Mouse (Mus musculus): ENCODE measurements around the gene Myt1l. TPM values are rescaled to one million over a fixed set of nuclear protein-coding genes. Genes with fewer than 3 reads are reported as not detected.

Gene Myt1l
- polyA plus RNA-seq, 2 experiments from 2014 or later: 0.20 TPM; not detected in 1

DNA sequence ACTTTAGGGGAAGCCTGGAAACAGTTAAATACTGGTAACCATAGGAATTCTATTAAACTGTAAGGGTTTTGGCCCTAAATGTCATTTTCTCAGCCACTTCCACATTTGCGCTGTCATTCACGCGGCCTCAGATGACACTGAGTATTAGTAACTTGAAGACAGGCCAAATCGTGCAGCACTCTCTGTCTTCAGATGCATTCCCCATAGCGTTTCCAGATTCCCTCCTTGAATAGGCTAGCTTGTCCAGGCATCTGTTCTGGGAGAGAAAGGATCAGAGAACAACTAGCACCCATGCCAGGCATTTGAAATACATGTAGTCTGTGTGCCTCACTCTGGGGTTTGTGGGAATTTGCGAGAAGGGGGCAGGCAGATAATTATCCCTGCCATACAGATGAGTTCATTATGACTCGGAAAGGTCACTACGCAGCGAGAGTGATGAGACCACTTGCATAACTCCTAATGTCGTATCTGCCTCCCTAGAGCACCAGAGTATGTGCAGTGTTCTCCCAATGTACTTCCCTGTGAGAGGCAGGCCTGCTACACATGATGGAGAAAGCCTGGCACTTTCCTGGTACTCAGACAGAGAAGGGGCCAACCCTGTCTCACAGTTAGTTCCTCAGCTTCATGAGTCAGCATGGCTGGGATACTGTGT is 295.7 kb downstream of the Myt1l start:
- no peak for ATAC-seq

DNA sequence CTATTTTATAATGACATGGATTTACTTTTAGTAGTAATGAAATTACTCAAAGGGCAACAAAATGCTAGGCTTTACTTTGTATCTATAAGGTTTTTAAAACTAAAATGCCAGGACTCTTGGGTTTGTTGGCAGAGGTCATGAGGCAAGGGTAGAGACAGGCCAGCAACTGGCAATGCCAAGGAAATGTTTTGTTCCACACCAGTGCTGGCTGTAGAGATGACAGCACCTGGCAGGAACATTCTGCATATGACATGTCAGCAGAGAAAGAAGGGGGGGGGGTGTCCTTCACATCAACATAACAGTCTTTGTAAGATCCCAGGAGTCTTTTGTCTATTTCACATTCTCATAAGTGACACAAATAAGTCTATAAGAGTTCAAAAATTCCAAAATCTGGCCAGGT is 302.4 kb downstream of the Myt1l start:
- ATAC-seq: no peak

DNA sequence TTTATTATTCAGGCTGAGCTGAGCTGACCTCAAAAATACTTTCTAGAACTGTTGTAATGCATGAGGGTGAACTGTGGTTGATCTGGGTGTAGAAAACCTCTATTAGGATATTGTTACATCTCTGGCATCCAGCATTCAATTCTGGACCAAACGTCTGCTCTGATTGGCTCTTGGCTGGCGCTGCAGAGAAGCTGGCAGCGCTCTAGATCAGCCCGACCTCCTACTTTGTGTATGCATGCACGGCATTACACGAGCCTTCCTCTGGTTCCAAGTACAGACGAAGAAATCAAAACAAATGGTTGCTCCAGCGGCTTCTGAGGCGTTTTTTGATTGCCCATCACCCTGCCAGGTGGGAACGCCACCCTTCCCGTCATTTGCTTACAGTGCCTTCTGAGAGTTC is 303.2 kb downstream of the Myt1l start:
- ATAC-seq: no peak

DNA sequence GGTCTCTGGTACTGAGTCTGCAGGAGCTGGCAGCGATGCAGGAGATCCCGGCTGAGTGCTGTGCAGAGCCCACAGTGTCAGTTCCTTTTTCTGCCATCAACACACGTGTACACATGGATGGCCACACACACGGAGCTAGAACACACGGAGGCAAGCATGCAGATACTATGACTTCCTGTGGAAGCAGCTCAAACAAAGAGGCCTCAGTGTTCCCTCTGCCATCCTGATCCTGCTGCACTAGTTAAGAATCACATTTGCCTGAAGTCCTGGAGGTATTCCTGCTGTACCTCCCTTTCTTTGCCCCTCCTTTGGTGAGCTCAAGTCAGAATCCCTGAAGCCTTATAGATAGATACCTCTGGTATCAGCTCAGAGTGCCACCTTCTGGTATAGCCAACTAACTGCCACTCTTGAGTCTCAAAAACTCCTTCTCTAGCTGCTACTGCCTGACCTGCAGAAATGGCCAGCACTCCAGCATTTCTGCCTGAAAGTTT is 309.2 kb downstream of the Myt1l start:
- no peak for ATAC-seq

DNA sequence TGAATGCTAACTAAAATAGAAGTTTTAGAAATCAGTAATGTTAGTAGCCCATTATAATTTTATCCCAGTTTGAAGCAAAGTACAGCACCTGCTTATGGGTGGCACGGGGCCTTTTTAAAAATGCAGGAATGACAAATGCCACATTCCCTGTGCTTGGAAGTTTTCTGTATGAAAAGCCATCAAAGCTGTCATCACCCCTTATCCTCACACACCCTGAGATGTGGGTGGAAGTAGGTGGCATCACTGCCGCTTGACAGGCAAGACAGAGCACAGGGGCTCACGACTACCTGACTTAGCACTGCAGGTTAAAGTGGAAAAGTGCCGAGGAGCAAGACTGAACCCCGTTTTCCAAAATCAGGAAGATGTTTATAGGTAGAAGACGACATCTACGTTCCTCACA is 310.2 kb downstream of the Myt1l start:
- ATAC-seq: no peak

DNA sequence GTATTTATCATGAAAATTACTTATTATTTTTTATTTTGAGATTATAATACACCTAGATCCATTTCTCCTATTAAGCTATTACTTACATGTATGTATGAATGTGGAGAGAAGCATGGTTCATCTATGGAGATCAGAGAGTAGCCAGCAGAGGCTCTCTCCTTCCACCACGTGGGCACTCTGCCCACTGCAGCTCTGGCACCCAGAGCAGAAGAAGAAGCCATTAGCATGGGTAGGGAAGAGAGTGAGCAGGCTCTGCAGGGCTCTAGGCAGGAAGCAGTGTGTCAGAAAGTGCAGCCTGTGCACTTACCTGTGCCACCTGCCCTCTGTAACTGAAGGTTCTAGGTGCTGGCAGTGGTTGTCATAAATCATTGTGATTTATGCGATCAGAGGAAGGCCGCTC is 321.8 kb downstream of the Myt1l start:
- ATAC-seq: no peak

DNA sequence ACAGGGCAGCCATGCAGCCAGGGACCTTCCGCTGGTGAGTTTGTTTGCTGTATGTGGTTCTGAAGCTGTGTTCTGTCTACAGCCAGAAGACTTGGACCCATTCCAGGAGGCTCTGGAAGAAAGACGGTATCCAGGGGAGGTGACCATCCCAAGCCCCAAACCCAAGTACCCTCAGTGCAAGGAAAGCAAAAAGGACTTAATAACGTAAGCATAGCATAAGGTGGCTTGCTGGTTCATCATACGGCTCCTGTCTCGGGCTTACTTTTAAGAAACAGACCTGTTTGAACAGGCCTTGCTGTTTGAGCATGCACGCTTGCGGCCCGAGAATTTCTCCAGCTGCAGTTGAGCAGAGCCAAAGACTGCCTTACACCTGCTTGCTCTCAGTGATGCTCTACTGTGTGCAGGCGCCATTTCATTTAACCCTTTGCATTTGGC is 326.0 kb downstream of the Myt1l start:
- ATAC-seq: no peak

DNA sequence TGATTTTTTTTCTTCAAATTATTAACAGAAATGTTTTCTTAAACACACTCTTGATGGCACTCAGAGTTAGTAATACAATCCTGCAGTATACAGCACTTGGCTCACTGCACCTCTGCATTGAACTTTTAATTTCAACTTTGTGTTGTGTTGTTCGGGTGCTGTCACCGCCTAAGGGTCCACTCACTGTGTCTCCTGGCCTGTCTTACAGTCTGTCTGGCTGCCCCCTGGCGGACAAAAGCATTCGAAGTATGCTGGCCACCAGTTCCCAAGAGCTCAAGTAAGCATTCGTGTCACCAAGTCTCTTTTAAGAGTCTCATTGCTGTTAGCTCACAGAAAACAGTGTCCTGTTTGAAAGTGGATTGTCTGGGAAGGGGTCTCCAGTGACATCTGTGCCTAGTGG is 326.8 kb downstream of the Myt1l start:
- no peak for ATAC-seq

DNA sequence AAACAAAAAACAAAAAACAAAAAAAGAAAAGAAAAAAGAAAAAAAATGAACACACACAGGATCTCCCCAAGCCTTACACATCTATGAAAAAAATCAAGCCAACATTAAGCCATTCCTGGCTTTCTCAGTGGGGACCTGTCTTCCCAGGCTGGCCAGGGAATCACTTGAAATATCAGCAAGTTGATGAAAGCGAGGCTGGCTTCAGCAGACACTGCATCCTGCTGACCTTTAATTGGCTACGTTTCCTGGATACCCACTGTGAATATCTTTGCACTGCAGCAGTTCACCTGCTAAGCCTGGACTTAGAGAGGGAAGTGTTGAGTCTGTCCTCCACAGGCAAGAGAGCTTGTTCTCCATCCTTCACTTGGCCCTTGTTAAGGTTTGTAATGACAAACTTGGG is 332.8 kb downstream of the Myt1l start:
- ATAC-seq: no peak

DNA sequence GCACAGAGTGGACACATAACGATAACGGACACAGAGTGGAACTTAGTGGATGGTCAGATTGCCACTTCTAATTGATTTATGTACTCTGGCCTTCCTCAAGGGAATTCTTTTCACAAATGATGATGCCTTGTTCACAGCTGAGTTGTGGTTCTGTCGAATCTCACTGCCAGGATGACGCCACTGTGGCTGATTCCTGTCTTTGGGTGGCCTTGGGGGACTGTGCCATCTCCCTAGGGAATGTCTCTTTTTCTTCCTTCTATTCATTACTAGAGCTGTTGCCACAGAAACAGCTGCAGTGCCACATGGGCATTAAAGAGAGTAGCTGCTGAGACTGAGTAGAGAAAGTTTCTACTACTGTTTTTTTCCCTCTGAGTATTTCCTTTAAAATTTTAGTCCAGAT is 340.1 kb downstream of the Myt1l start:
- ATAC-seq: no peak

DNA sequence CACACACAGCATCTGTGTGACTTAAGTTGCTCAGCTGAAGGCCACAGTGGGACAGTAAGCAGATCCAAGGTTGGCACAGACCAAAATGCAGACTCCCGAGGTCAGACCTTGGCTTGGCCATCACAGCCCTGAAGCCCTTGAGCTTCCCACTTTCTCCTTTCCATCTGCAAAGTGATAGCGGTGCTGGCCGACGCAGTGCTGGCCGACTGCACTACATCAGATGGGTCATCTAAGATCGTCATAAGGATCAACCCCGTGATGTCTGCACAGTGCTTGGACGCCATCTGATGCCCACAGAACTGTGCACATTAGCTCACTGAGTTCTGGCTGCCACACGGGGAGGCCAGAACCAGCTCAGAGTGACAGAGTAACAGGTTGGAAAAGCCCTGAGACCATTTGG is 340.6 kb downstream of the Myt1l start:
- no peak for ATAC-seq

DNA sequence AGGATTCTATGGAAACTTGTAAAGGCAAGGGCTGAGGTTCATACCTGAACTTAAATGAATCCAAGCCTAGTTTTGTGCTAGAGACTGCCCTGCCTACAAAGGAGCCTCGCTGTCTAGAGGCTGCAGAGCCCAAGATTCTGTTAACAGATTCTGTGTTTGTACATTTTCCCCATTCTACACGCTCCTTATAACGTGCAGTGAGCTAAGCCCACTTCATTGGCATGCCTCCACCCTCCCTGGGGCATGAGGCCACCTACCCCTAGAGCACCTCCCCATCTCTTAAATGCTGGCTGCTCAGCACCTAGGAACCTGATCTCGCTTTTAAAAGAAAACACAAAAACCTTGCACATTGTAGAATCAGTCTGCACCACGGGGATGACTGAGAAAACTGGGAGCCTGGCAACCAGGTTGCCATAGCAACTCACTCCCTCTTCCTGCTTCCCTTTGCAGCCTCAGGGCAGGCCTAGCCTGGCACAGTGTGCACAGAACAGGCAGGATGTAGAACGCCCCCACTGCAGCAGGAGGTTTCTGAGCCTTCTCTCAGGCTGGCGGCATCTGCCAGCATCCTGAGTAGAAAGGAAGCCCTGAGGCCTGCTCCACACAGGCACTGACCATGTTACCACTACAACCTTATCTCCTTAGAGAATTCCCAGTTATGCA is 344.1 kb downstream of the Myt1l start:
- ATAC-seq: no peak

DNA sequence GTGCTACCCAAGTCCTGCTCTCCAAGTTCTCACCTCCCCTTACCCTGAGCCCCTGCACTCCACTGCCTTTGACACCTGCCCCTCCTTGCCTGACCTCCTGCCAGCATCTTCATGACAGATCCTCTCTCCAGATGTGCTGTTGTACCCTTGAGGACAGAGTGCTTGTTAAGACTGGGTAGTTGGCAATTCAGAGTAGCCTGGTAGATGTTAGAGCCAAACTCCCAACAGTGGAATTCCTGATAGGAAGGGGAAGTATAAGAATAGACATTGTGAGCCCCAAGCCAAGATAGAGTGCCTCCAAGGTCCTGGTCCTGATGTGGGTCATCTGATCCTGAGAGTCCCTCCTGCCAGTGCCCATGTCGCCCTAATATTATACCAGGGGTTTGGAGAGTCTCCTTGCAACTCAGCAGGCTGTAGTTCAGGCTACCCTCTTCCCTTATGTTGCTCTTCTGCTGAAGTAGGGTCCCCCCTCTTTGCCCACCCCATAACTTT is 345.1 kb downstream of the Myt1l start:
- no peak for ATAC-seq

DNA sequence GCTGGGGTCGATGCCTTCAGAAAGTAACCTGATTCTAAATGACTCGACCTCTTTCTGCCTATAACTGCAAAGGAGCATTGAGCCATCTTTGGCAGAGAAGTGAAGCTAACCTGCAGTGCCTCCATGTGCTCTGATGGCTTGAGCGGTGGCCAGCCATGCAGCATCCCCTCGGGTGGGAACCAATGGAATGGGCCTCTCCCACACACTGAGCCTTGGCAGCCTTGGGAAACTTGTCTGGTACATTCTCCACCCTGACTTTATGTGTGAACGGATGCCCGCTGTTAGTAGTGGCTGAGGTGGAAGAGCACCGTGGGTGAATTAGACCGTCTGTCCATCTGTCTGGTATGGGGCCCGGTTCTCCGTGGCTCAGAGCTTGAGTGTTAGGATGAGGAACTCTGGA is 349.8 kb downstream of the Myt1l start:
- ATAC-seq: no peak

DNA sequence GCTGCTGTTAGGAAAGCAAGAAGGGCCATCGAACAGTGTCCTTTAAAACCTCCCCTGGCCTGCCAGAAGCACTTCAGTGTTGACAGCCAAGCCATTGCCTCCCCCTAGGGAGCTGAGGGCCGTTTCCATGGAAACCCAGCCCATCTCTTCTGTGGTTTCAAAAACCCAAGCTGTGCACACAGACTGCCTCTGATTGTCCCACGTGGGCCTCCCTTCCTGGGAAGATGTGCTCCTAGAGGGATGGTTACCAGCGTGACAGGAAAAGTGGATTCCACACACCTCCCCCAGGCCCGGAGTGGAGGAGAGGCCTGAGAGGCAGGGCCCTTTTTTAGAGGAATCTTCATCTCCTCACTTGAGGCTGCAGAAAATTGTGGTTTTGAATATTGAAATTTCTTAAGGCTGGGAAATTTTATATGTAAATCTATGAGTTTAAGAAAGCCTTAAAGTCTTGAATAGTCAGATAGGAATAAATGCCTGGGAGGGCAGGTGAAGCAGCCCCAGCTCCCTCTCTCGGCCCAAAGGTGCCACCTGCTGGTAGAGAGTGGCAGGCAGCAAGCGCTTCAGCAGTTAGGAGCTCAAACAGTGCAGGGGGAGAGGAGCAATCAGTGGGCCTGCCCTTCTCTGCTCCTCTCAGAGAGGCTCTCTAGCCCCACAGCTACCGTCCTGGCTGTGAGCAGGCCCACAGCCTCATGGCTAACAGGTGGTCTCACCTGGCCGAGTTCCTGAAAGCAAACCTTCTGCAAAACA is 354.9 kb downstream of the Myt1l start:
- ATAC-seq: no peak

DNA sequence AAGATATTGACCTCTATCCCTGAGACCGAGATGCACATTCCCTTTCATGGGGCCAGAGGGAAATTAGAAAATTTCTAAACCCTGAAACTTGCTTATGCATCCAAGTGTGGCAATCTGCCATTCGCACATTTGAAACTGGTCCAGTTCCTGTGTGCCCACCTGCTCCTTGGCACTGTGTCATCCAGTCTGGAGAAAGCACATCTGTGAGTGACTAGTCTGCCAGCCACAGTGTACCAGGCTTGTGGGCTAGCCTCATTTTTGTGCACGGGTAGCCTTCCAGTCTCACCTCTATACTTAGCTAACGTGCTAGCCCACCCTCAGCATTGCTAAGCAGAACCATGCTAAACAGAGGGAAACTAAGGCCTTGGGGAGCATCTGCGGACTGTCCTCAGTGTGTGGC is 356.2 kb downstream of the Myt1l start:
- no peak for ATAC-seq

DNA sequence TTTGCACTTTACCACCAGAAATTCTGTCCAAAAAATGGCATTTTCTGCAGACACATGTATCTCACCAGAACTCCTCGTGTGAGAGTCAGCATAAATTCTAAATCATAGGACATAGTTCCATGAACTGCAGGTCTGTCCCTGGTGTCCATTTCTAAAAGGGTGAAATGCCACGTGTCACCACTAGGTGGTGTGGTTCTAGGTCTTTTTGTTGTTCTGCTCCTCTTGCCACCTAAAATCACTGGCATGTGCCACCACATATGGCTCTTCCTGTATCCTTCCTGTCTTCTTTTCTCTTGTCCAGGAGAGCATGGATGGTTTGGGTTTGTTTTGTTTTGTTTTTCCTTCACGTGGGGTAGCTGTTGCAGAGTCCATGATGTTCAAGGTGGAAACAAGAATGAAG is 366.5 kb downstream of the Myt1l start:
- no peak for ATAC-seq

DNA sequence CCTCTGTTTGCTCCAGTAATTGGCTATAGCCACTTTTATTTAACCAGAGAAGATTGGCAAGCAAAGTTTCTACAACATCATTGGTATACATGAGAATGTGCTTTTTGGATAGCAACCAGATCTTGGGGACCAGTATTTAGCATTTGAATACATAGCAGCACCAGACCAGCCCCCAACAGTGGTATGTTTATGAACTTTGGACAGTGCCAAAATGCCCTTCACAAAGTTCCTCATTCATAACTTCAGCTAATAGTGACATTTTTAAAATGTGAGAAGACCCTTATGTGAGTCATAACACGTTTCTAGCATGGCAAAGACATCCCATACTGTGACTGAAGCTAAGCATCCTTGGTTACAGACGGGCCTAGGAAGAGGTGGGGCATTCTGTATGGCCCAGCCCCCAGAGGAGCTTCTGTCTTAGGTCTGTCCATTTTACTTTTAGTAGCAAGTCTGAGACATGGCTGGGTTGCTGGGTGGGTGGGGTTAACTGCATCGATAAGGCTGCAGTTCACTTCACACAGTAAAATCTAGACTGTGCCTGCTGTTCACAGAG is 369.4 kb downstream of the Myt1l start:
- no peak for ATAC-seq

DNA sequence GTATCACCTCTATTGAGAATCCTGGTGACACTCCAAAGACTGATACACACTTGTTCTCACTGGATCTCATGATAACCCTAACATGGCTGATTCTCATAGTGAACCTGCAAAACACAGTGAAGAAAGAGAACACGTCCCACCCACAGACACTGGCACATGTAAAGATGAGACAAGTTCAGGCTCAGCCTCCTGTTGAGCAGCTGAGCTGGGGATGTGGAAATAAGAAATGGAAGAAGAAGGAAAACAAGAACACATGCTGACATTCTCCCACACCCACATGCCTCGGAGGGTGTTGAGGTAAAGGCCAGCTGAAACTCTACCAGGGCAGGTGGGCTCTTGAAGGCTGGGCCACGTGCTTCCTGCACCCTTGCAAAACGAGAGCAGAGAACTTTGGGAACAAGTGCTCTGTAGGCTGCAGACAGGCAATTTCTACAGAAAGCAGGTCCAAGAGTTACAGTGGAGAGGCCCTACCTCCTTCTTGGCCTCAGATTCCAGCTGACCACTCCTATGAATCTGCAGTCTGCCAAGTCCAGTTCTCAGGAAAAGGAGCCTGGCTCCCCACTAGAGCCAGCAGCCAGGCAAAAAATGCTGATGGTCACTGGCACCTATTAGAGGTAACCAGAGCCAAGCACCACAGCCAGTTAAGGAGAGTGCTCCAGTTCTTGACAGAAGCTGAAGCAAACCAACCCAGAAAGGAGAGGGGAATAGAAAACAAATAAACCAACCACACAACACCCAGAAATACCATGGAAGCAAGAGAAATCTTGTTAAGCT is 376.1 kb downstream of the Myt1l start:
- no peak for ATAC-seq

DNA sequence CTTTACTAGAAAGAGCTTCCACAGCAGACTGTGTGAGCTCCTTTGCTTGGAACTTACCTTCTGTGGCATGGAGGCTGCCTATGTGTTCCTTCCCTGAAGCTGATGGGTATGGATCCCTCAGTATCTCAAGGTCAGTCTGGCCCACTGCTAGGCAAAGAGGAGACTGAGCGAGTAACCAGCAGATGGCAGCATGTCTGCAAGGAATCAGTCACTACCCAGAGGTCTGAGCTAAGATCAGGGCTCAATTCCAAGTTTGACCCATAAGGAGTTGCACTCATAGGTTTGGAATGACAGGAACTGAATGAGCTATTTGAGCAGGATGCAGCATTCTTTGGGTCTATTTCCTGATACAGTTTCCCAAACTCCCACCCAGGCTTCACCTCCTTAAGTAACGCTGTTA is 378.9 kb downstream of the Myt1l start:
- no peak for ATAC-seq

DNA sequence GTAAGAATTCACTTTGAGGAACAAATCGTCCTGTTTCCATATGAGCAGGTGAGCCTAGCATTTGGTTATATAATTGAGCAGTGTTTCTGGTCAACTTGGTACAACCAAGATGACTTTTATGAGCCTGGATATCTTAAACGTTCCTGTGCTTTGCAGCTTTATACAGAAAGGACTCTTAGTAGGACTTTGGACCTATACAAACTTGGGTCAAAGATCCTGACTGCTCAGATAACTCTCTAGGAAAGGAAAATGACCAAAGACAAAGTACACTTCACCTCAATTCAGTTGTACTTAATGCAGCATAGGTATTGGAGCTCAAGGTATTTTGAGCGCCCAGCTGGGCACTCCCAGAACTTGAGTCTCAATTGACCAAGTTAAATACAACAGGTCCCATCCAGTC is 388.0 kb downstream of the Myt1l start:
- ATAC-seq: no peak

DNA sequence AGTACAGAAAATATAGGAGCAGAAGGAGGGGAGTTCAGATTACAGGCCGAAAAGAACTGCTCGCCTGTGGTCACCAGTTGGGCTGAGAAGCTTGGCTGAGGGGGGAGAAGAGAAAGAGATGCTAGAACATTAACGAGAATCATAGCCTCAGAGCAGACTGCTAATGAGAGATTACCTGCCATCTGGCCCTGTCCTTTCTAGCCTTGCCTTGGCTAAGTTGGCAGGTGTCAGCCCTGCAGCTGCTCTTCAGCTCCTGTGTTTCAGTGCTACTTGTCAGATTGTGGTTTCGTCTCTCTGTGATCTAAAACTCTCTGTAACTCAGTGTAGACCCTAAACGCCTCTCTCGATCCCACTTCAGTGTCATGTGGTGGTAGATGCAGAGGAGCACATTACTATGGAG is 388.6 kb downstream of the Myt1l start:
- no peak for ATAC-seq

DNA sequence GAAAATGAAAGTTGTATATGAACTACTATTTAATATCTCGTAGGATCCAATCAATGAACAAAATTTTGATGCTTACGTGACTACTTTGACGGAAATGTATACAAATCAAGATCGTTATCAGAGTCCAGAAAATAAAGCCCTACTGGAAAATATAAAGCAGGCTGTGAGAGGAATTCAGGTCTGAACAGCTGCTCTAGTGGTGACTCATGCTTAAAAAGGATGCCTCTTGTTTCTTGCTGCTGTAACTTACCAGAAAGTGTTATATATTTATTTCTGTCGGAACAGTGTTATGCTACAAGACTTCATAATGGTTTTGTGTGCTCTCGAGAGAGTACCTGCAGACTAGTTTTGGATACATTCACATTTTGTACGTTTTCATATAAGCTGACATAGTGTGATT is 392.1 kb downstream of the Myt1l start:
- ATAC-seq: no peak

All from CD4-positive, CD25-positive, alpha-beta regulatory T cell, adult 4 months (primary cell).